Mouse (Mus musculus) forebrain, embryonic 15.5 days (tissue): ENCODE measurements around the gene Fbn1. TPM values are rescaled to one million over a fixed set of nuclear protein-coding genes. Genes with fewer than 3 reads are reported as not detected.

ENCODE experiments used
- ATAC-seq: fragments of 200-750 bp; cut with Nextera tagmentation; replicated peaks from 2 replicates; pipeline ENCODE4 v1.8.0; 2017; ENCODE audit warnings: mild to moderate bottlenecking, moderate TSS enrichment, moderate library complexity
- H3K27ac ChIP-seq: fragments of 300-500 bp; sonication (generic); replicated peaks from 2 replicates; pipeline ENCODE4 v1.5.1; 2015; ENCODE audit warnings: mild to moderate bottlenecking, inconsistent platforms
- H3K27me3 ChIP-seq: fragments of 300-500 bp; sonication (generic); 2 replicates; pipeline ENCODE4 v1.6.1; 2015; ENCODE audit warnings: inconsistent platforms
- H3K36me3 ChIP-seq: fragments of 300-500 bp; sonication (generic); 2 replicates; pipeline ENCODE4 v1.6.1; 2015; ENCODE audit warnings: mild to moderate bottlenecking, inconsistent platforms
- H3K4me1 ChIP-seq: fragments of 300-500 bp; sonication (generic); 2 replicates; pipeline ENCODE4 v1.6.1; 2015; ENCODE audit warnings: inconsistent platforms
- H3K4me2 ChIP-seq: fragments of 300-500 bp; sonication (generic); replicated peaks from 2 replicates; pipeline ENCODE4 v1.6.1; 2015; ENCODE audit warnings: mild to moderate bottlenecking, inconsistent platforms
- H3K4me3 ChIP-seq: fragments of 300-500 bp; sonication (generic); 2 replicates; pipeline ENCODE4 v1.5.1; 2015; ENCODE audit warnings: mild to moderate bottlenecking, inconsistent platforms
- H3K9ac ChIP-seq: fragments of 300-500 bp; sonication (generic); replicated peaks from 2 replicates; pipeline ENCODE4 v1.6.1; 2015; ENCODE audit warnings: mild to moderate bottlenecking, inconsistent platforms
- H3K9me3 ChIP-seq: fragments of 300-500 bp; sonication (generic); 2 replicates; pipeline ENCODE4 v1.6.1; 2016; ENCODE audit warnings: inconsistent platforms
- WGBS: fragments of 180-500 bp; shearing (Covaris S2); methylation state at CpG from one replicate; pipeline ENCODE4 v1.1.7; 2015; ENCODE audit warnings: mixed read lengths; 5-methylcytosine and 5-hydroxymethylcytosine counted together
- polyA plus RNA-seq: library from polyadenylated mRNA; unstranded; fragments of >200 nt; fragmentation: Nextera tagmentation; extraction: Ambion mirVana; gene quantifications from 2 replicates; pipeline ENCODE4 v1.2.1, GENCODE M21; 2015

The Fbn1 gene
- 1.9 and 2.2 TPM in 2 replicates for polyA plus RNA-seq

- H3K9ac ChIP-seq: peak within 1 kb of the TSS; percentile 76
- no peaks in the 10 kb centered on the region for H3K27me3 ChIP-seq
- peaks cover 14% of the 10 kb centered on the region for H3K4me1 ChIP-seq
- peak within 1 kb of the TSS; percentile 100 for H3K4me2 ChIP-seq
- H3K9me3 ChIP-seq: no peaks in the 10 kb centered on the region
- H3K4me3 ChIP-seq: peak within 1 kb of the TSS; percentile 87
- 83% methylated on average over 4 of the region's 4 CpGs for WGBS
- ATAC-seq: no peak
- no peaks in the 10 kb centered on the region for H3K36me3 ChIP-seq
- H3K27ac ChIP-seq: no peak within 1 kb of the TSS
Observed at GRCm38 (mm10) chr2:125507893-125508292, at the start of gene Fbn1. Fbn1 (minus strand) TSS chr2:125507993.

DNA sequence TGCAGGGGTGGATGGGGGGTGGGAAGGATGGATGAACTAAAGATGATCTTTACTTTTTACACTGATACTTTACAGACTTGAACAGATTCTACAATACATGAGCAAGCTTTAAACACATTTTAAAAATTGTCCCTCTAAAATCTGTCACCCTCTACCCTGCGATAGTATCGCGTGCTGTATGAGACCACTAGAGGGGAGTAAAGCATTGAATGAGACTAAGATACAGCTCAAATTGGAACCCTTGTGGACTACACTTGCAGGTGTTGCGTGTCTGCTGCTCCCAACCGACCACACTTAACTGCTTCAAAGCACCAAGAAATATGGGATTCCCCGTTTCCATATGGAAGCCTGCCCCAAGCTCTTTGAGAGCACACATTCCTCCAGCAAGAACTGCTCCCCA is 48.0 kb upstream of the Fbn1 start:
- H3K36me3 ChIP-seq: no peaks in the 10 kb centered on the region
- no peak overlapping the region for H3K4me2 ChIP-seq
- WGBS: 80% methylated on average over 6 of the region's 6 CpGs
- H3K4me1 ChIP-seq: no peaks in the 10 kb centered on the region
- no peak overlapping the region for H3K9ac ChIP-seq
- ATAC-seq: no peak
- H3K27me3 ChIP-seq: no peaks in the 10 kb centered on the region
- H3K9me3 ChIP-seq: no peaks in the 10 kb centered on the region
- no peak overlapping the region for H3K4me3 ChIP-seq
- no peak overlapping the region for H3K27ac ChIP-seq

DNA sequence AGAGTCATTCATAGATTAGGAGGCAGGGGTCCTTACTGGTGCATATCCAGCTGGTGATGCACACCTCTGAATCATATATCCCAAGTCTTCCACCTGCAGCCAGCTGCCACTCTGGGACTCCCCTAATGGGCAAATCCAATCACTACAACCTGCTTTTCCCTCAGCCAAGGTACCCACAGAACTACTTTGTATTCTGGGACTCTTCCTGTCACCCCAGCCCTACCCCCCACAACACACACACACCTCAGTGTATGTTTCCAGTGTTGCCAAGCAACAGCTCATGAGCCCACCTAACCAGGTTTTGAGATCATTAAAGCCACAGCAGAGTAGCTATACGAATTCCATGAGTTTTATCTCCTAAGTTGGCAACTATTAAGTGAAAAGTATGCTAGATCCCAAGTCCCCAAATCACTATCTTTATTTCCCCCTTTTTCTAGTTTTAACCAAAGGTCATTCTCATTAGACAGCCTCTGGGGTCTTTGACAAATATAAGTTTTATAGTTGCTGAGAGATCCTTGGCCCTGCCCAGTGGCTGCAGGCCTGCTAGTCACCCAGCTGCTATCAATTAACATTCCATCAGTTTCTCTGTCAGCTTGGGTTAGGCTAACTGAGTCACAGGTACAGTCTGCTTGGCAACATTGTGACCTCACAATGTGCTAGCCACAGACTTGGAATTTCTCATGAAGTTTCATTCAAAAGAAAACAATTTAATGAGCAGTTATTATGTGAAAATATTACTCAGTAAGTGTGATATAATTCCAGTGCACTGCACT is 41.2 kb upstream of the Fbn1 start:
- ATAC-seq: no peak
- Histone ChIP-seq H3K4me2 (no peak overlapping the region), H3K27me3 (no peaks in the 10 kb centered on the region), H3K36me3 (no peaks in the 10 kb centered on the region), H3K27ac (no peak overlapping the region), H3K9me3 (no peaks in the 10 kb centered on the region), H3K9ac (no peak overlapping the region), H3K4me1 (no peaks in the 10 kb centered on the region), H3K4me3 (no peak overlapping the region)
- 67% methylated on average over 1 of the region's 1 CpGs for WGBS

- Histone ChIP-seq H3K27me3 (no peaks in the 10 kb centered on the region), H3K4me3 (no peak overlapping the region), H3K27ac (no peak overlapping the region), H3K36me3 (no peaks in the 10 kb centered on the region), H3K9me3 (no peaks in the 10 kb centered on the region), H3K9ac (no peak overlapping the region), H3K4me2 (no peak overlapping the region), H3K4me1 (no peaks in the 10 kb centered on the region)
- no peak for ATAC-seq
- 91% methylated on average over 3 of the region's 3 CpGs for WGBS
Observed at GRCm38 (mm10) chr2:125544986-125545385, 37.2 kb upstream of the Fbn1 start.

DNA sequence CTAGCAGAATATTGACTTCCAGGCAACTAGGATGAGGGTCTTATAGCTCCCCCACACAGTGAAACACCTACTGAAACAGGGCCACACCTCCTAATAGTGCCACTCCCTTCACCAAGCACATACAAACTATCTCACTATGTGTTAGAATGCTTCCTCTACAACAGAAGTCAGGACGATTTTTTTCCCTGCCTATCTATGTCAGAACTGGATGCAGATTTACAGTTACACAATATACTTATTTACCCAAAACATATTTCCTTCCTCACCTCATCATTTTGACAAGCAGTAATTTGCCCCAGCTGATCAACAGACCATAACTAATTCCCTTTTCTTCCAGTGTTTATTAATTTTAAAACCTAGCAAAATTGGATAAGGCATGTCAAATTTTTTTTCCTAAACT is 35.9 kb upstream of the Fbn1 start:
- Histone ChIP-seq H3K27ac (no peak overlapping the region), H3K36me3 (no peaks in the 10 kb centered on the region), H3K4me3 (no peak overlapping the region), H3K9me3 (no peaks in the 10 kb centered on the region), H3K27me3 (no peaks in the 10 kb centered on the region), H3K9ac (no peak overlapping the region), H3K4me1 (no peaks in the 10 kb centered on the region), H3K4me2 (no peak overlapping the region)
- WGBS: 75% methylated on average over 1 of the region's 1 CpGs
- ATAC-seq: no peak

DNA sequence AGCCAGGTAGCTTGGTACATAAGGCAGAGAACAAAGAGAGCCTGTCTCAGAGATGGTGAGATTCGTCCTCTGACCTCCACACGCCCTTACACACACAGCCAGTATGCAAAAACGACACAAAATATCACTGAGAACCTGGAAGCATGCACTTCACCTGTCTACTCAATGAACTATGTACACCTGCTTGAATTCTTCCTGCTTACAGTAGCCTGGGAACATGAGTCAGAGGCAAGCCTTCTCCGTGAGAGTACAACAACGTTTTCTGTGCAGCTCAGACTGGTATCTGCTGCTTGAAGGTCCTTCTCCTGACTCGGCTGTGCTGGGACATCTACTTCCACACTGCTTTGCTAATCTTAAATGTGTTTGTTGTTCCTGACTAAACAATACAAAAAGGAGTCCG is 33.7 kb upstream of the Fbn1 start:
- no peak for ATAC-seq
- 82% methylated on average over 7 of the region's 7 CpGs for WGBS

GRCm38 (mm10) chr2:125540579-125540978 is 32.8 kb upstream of the Fbn1 start:
- H3K4me1 ChIP-seq: no peaks in the 10 kb centered on the region
- no peak overlapping the region for H3K9ac ChIP-seq
- H3K4me2 ChIP-seq: no peak overlapping the region
- H3K9me3 ChIP-seq: no peaks in the 10 kb centered on the region
- no peak overlapping the region for H3K4me3 ChIP-seq
- no peaks in the 10 kb centered on the region for H3K27me3 ChIP-seq
- WGBS: 85% methylated on average over 7 of the region's 7 CpGs
- no peaks in the 10 kb centered on the region for H3K36me3 ChIP-seq
- no peak overlapping the region for H3K27ac ChIP-seq
- no peak for ATAC-seq

More for the DNA sequence above, 33.7 kb upstream of the Fbn1 start:
- no peaks in the 10 kb centered on the region for H3K27me3 ChIP-seq
- H3K27ac ChIP-seq: no peak overlapping the region
- H3K9ac ChIP-seq: no peak overlapping the region
- H3K4me3 ChIP-seq: no peak overlapping the region
- H3K9me3 ChIP-seq: no peaks in the 10 kb centered on the region
- H3K4me1 ChIP-seq: no peaks in the 10 kb centered on the region
- no peaks in the 10 kb centered on the region for H3K36me3 ChIP-seq
- H3K4me2 ChIP-seq: no peak overlapping the region

GRCm38 (mm10) chr2:125539640-125540039 is 31.8 kb upstream of the Fbn1 start:
- H3K9ac ChIP-seq: no peak overlapping the region
- 86% methylated on average over 3 of the region's 3 CpGs for WGBS
- H3K36me3 ChIP-seq: no peaks in the 10 kb centered on the region
- no peaks in the 10 kb centered on the region for H3K4me1 ChIP-seq
- H3K27ac ChIP-seq: no peak overlapping the region
- H3K9me3 ChIP-seq: no peaks in the 10 kb centered on the region
- ATAC-seq: no peak
- H3K27me3 ChIP-seq: no peaks in the 10 kb centered on the region
- no peak overlapping the region for H3K4me3 ChIP-seq
- no peak overlapping the region for H3K4me2 ChIP-seq

DNA sequence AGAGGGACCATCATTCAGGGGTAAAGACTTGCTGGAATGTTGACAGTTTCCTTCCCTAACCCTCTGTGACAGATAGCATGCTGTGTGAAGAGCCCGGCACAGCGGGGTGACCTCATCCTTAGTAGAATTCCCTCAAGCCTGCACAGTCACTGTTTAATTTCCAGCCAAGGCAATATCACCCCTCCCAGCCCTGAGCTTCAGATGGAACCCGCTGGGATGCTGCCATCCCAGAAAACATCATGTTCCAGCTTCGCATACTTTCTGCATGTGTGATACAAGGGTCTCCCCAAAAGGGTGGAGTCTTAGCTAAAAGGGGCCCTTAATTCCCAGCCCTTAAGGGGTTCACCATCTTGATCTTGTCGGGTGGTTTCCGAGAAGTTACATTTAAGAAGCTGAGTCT is 22.9 kb upstream of the Fbn1 start:
- no peak overlapping the region for H3K4me2 ChIP-seq
- H3K4me1 ChIP-seq: no peaks in the 10 kb centered on the region
- H3K9me3 ChIP-seq: no peaks in the 10 kb centered on the region
- H3K9ac ChIP-seq: no peak overlapping the region
- H3K27ac ChIP-seq: no peak overlapping the region
- WGBS: 81% methylated on average over 6 of the region's 6 CpGs
- no peaks in the 10 kb centered on the region for H3K27me3 ChIP-seq
- no peak for ATAC-seq
- H3K4me3 ChIP-seq: no peak overlapping the region
- no peaks in the 10 kb centered on the region for H3K36me3 ChIP-seq

- no peak overlapping the region for H3K9ac ChIP-seq
- no peaks in the 10 kb centered on the region for H3K36me3 ChIP-seq
- H3K27ac ChIP-seq: no peak overlapping the region
- no peak for ATAC-seq
- H3K9me3 ChIP-seq: no peaks in the 10 kb centered on the region
- H3K4me3 ChIP-seq: no peak overlapping the region
- H3K4me2 ChIP-seq: no peak overlapping the region
- no peaks in the 10 kb centered on the region for H3K27me3 ChIP-seq
- no peaks in the 10 kb centered on the region for H3K4me1 ChIP-seq
- 82% methylated on average over 5 of the region's 5 CpGs for WGBS
Observed at GRCm38 (mm10) chr2:125526566-125526965, 18.8 kb upstream of the Fbn1 start.

GRCm38 (mm10) chr2:125525484-125525883 is 17.7 kb upstream of the Fbn1 start:
- Histone ChIP-seq H3K27ac (no peak overlapping the region), H3K9ac (no peak overlapping the region), H3K36me3 (no peaks in the 10 kb centered on the region), H3K9me3 (no peaks in the 10 kb centered on the region), H3K27me3 (no peaks in the 10 kb centered on the region), H3K4me3 (no peak overlapping the region), H3K4me1 (no peaks in the 10 kb centered on the region), H3K4me2 (no peak overlapping the region)
- no peak for ATAC-seq
- 92% methylated on average over 2 of the region's 2 CpGs for WGBS

DNA sequence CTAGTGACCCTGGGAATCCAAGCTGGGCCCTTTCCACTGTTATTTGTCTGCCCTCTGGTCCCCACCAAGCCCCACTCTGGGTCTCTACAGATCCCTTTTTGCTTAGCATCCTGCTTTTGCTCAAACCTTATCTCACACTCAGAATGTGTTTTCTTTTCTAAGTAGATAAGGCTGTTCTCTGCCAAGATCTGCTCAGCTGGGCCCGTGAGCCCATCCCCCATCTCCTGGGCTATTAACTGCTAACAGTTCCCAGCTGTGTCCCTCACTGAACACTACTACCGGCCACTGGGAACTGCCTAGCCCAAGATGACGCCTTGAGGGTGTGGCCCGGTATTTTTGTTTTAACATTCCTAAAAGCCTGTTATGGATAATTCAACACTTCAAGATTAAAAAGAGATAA is 8.8 kb upstream of the Fbn1 start:
- no peaks in the 10 kb centered on the region for H3K4me1 ChIP-seq
- H3K4me2 ChIP-seq: no peak overlapping the region
- ATAC-seq: 0 out of 2 replicates have a peak, but pooled peaks have one; percentile 38
- no peak overlapping the region for H3K4me3 ChIP-seq
- WGBS: 50% methylated on average over 4 of the region's 4 CpGs
- H3K27me3 ChIP-seq: no peaks in the 10 kb centered on the region
- no peaks in the 10 kb centered on the region for H3K9me3 ChIP-seq
- no peak overlapping the region for H3K27ac ChIP-seq
- no peak overlapping the region for H3K9ac ChIP-seq
- H3K36me3 ChIP-seq: no peaks in the 10 kb centered on the region
